Mouse (Mus musculus): Measurements from ENCODE around the gene Rassf7.

GRCm38 (mm10) chr7:141222126-141222467 is 6.4 kb downstream of the Rassf7 start:
- TF ChIP-seq CTCF (IDR thresholded peaks at IDR 0.05; ENCODE audit: borderline replicate concordance, insufficient read depth, low read depth, low read length) (no peak), POLR2A (IDR thresholded peaks at IDR 0.05; ENCODE audit: borderline replicate concordance, insufficient read depth, low read length) (no peak)

Measured in cerebellum, adult 2 months (tissue).